Mouse (Mus musculus) myocyte (in vitro differentiated cells): ENCODE data around the gene Olfr1369-ps1. TPM values are rescaled to one million over a fixed set of nuclear protein-coding genes. Genes with fewer than 3 reads are reported as not detected.
A peak's percentile ranks its signal among the peaks of the same experiment; 100 is the strongest.

Experiments used
- H3K27me3 ChIP-seq: one replicate; pipeline ENCODE4 v1.6.1; 2011; ENCODE audit not compliant: control insufficient read depth, insufficient read depth, insufficient read length
- H3K36me3 ChIP-seq: one replicate; pipeline ENCODE4 v1.6.1; 2011; ENCODE audit not compliant: control insufficient read depth, insufficient read depth
- H3K4me2 ChIP-seq: one replicate; pipeline ENCODE4 v1.6.1; 2011; ENCODE audit warnings: low read depth, control low read depth
- H3K4me3 ChIP-seq: one replicate; pipeline ENCODE4 v1.5.1; 2011; ENCODE audit warnings: mild to moderate bottlenecking, control low read depth, moderate library complexity
- H3K79me2 ChIP-seq: one replicate; pipeline ENCODE4 v1.6.1; 2011; ENCODE audit not compliant: control insufficient read depth, insufficient read depth
- H3ac ChIP-seq: one replicate; pipeline ENCODE4 v1.6.1; 2011; ENCODE audit not compliant: control insufficient read depth, insufficient read length
- POLR2A ChIP-seq: IDR thresholded peaks from one replicate; pipeline ENCODE4 v1.6.1; 2011; ENCODE audit warnings: low read depth, mild to moderate bottlenecking, control low read depth, moderate library complexity; ENCODE audit not compliant: insufficient read length
- REST ChIP-seq: IDR thresholded peaks from one replicate; pipeline ENCODE4 v1.6.1; 2011; ENCODE audit warnings: mild to moderate bottlenecking, control low read depth, moderate library complexity; ENCODE audit not compliant: insufficient read depth, insufficient read length
- SRF ChIP-seq: IDR thresholded peaks from one replicate; pipeline ENCODE4 v1.6.1; 2011; ENCODE audit warnings: low read depth; ENCODE audit not compliant: control insufficient read depth, insufficient read length
- TCF3 ChIP-seq: IDR thresholded peaks from one replicate; pipeline ENCODE4 v1.6.1; 2011; ENCODE audit warnings: low read depth, control low read depth; ENCODE audit not compliant: insufficient read length
- polyA plus RNA-seq: library from polyadenylated mRNA; unstranded; fragments of >200 nt; fragmentation: generic; extraction: Trizol; gene quantifications from one replicate; pipeline ENCODE4 v1.2.1, GENCODE M21; 2012; ENCODE audit warnings: missing spikeins

The Olfr1369-ps1 gene
- polyA plus RNA-seq, 1 experiment, result not detected

GRCm38 (mm10) chr13:21168371-21169011, 57.2 kb downstream of the Olfr1369-ps1 start:
- Histone ChIP-seq H3K36me3 (no peaks in the 10 kb centered on the region), H3K4me3 (peak overlapping the region; percentile 34), H3K27me3 (no peaks in the 10 kb centered on the region), H3K79me2 (no peaks in the 10 kb centered on the region), H3ac (no peak overlapping the region), H3K4me2 (peak overlapping the region; percentile 95)
- TF ChIP-seq SRF (no peak), TCF3 (no peak), REST (no peak), POLR2A (no peak)

Other genes starting within 250 kb of the Olfr1369-ps1 start
- not detected for gene Olfr1370, start 36.5 kb upstream of the Olfr1369-ps1 start, polyA plus RNA-seq
- gene Olfr263, start 18.2 kb downstream of the Olfr1369-ps1 start, polyA plus RNA-seq, result not detected
- not detected for gene Olfr1368, start 34.4 kb downstream of the Olfr1369-ps1 start, polyA plus RNA-seq
- 62.4 TPM for gene Trim27, start 68.0 kb downstream of the Olfr1369-ps1 start, polyA plus RNA-seq
- gene Gpx5, start 181.2 kb downstream of the Olfr1369-ps1 start, polyA plus RNA-seq, result not detected
- not detected for gene Gpx6, start 200.6 kb downstream of the Olfr1369-ps1 start, polyA plus RNA-seq
- gene Olfr1367, start 235.4 kb downstream of the Olfr1369-ps1 start, polyA plus RNA-seq, result not detected